Mouse (Mus musculus): ENCODE data around the gene Obox6.

Gene Obox6

DNA sequence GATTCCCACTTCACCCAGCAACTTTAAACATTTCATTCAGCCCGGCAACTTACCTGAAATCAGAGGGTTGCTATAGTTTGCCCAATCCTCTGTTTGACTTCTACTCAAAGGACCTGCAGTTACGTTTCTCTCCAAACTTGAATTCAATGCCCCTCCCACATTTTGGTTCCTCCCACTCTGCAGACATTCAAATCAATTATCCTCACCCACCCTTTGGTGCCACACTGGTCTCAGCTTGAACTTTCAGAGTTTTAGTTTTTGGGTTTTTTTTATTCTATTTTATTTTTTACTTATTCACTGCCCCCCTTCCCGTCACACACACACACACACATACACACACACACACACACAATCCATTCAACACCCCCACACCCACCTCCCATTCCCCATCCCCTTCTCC is at the start of gene Obox6:
Obox6 (minus strand) TSS at position 101 of the 400 bp plus-strand sequence.
- no peak for DNase-seq (ENCODE audit: low read depth)

DNA sequence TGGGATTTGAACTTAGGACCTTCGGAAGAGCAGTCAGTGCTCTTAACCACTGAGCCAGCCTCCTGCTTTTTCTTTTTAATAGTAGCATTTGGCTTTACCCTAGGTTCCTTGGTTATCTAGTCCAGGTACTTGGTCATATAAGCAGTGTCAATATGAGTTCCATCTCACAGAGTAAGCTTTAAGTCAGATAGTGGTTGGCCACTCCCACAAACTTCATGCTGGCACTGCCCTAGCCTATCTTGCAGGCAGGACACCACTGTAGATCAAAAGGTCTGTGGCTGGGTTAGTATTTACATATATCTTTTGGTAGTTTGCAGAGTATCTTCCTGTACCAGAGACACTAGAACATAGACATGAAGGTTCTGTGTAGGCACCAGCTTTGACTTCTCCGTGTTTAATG is 44.6 kb upstream of the Obox6 start:
- no peak for DNase-seq (ENCODE audit: low read depth)

DNA sequence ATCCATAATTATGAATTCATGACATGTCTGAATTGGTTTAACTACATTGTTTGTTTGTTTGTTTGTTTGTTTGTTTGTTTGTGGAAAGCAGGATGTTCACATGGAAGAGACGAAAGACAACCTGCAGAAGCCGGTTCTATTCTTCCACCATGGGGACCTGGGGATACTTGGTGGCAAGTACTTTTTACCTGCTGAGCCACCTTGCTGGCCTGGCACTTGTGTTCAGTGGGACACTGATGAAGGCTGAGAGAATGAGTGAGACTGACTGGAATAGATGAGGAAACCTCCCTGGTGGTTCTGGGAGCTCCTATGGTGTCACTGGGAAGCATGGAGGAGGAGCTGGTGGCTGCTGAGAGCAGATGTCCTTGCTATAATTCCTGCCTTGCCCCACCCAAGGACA is 42.8 kb upstream of the Obox6 start, which contains the start of gene Crxos:
Crxos (plus strand) TSS at position 301 of the 400 bp plus-strand sequence.
- no peak for DNase-seq (ENCODE audit: low read depth)

DNA sequence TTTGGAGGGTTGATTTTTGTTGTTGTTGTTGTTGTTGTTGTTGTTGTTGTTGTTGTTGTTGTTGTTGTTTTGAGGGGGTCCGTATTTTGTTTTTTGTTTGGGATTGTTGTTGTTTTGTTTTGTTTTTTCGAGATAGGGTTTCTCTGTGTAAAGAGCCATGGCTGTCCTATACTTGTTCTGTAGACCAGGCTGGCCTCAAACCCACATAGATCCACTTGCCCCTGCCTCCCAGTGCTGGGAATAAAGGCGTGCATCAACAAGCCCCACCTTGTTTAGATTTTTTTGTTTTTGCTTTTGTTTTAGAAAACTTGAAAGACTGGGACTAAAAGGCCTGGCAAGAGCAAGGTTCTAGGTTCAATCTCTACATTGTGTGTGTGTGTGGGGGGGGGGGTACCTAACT is 42.4 kb upstream of the Obox6 start:
- no peak for DNase-seq (ENCODE audit: low read depth)

DNA sequence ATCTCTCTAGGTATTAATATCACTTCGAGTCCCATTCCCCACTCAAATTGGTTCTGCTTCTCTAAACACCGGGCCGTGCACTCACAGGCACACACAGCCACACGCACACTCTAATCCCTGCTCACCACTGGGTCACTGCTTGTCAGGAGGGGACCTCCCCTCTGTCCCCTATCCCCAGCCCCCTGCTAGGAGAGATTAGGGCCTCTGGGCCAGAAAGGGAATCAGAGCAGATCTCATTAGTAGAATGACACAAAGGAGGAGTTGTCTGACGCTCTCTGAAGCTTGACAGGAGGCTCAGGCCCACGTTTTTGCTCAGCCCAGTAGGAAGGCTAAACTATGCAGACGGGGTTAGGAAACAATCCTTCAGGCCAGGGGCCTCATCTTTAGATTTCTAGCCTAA is 41.9 kb upstream of the Obox6 start:
- DNase-seq (ENCODE audit: low read depth): no peak

DNA sequence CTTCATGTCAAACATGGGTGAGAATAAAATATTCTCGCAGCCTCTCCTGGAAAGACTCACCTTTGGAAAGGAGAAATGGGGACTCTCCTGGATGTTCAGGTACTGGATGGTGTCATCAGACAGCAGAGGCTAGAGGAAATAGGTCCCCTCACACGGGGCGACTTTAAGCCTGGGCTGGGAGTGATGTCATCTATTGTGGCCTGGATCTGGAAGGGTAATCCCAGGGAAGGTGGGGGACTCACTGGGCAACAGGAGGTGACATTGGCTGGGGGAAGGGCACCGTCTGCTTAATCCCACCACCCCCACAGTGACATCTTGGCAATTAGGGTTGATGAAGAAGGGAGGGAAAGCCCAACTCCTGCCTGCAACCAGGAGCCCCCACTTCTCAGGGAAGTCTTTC is 40.3 kb upstream of the Obox6 start, which contains the start of gene Crx:
Crx (minus strand) TSS at position 213 of the 400 bp plus-strand sequence.
- DNase-seq (ENCODE audit: low read depth): no peak

DNA sequence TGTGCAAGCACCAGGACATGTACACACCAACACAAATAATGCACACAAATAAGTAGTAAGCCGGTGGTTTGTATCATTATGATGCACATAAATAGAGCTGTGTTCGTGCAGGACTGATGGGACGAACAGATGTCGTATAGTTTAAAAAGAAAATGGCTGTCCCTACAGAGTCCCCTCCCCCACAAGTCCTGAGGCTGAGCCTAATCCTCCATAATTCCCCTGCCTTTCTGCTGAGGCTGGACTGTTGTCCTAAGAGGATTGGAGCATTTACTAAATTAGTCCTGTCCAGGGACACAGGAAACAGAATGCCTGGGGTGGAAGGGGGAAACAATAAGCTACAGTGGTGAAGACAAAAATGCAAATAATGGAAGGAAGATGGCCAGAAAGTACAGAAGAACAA is 24.6 kb upstream of the Obox6 start:
- no peak for DNase-seq (ENCODE audit: low read depth)

DNA sequence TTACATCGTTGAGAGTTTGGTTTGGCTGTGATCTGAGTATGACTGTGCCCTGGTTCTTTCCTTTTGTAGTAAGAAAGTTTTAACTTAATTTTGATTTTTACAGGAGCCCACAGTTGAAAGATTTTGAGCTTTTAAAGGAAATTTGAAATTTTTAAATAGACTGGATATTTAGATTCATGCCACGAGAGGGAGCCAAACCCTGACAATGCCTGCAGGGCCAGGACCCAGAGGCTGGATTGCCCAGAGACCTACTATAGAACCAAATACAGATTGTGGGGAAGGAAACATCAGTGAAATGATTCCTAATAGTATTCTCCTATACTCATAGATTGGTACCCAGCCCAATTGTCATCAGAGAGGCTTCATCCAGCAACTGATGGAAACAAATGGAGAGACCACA is 20.2 kb upstream of the Obox6 start:
- peak; percentile 1 for DNase-seq (ENCODE audit: low read depth)
